Mouse (Mus musculus) lung, adult 2 months (tissue): ENCODE data around the gene Asic3. TPM values are rescaled to one million over a fixed set of nuclear protein-coding genes. Genes with fewer than 3 reads are reported as not detected.

Source experiments
- DNase-seq: peaks from one replicate; pipeline ENCODE4 v3.0.0; 2022
- H3K4me1 ChIP-seq: fragments of 200-500 bp; 2 replicates; pipeline ENCODE4 v1.6.1; 2011; ENCODE audit warnings: low read length; ENCODE audit not compliant: control insufficient read depth, insufficient read depth
- H3K4me3 ChIP-seq: fragments of 200-500 bp; replicated peaks from 2 replicates; pipeline ENCODE3; 2011; ENCODE audit warnings: low read depth, mild to moderate bottlenecking, control low read depth, low read length; ENCODE audit errors: extremely low read depth
- CTCF ChIP-seq: fragments of 200-500 bp; IDR thresholded peaks from 2 replicates; pipeline ENCODE4 v1.5.1; 2011; ENCODE audit warnings: mild to moderate bottlenecking, low read length, control low read depth; ENCODE audit not compliant: insufficient read depth
- POLR2A ChIP-seq: fragments of 200-500 bp; IDR thresholded peaks from 2 replicates; pipeline ENCODE4 v1.6.1; 2011; ENCODE audit warnings: low read depth, mild to moderate bottlenecking, control low read depth, low read length, borderline replicate concordance; ENCODE audit errors: extremely low read depth
- WGBS: fragments of 180-500 bp; shearing (Covaris S2); methylation state at CpG from one replicate; pipeline ENCODE4 v1.1.7; 2018; 5-methylcytosine and 5-hydroxymethylcytosine counted together
- polyA plus RNA-seq: library from polyadenylated mRNA; depleted of rRNA; stranded (reverse); fragments of >200 nt; gene quantifications from 2 replicates; pipeline ENCODE4 v1.2.3, GENCODE M21; 2012

Asic3 gene
- polyA plus RNA-seq, 1 experiment = 0.50 TPM

- Histone ChIP-seq H3K4me1 (peaks cover 17% of the 10 kb centered on the region), H3K4me3 (peak overlapping the region; percentile 85)
- WGBS = 1% methylated on average over 26 of the region's 30 CpGs
- peak; percentile 74 for DNase-seq
- TF ChIP-seq POLR2A (no peak), CTCF (no peak)
These were observed 12.3 kb downstream of the Asic3 start for GRCm38 (mm10) chr5:24425421-24426036.

- DNase-seq = no peak
- no peak for TF ChIP-seq POLR2A
- no peak for TF ChIP-seq CTCF
- 6% methylated on average over 10 of the region's 10 CpGs for WGBS
These were observed 12.8 kb downstream of the Asic3 start for GRCm38 (mm10) chr5:24426037-24426432.

GRCm38 (mm10) chr5:24426556-24427284, 13.5 kb downstream of the Asic3 start:
- Histone ChIP-seq H3K4me3 (no peak overlapping the region), H3K4me1 (peaks cover 17% of the 10 kb centered on the region)
- no peak for DNase-seq
- no peak for TF ChIP-seq POLR2A
- no peak for TF ChIP-seq CTCF
- WGBS = 25% methylated on average over 9 of the region's 9 CpGs

More at GRCm38 (mm10) chr5:24426037-24426432, 12.8 kb downstream of the Asic3 start:
- Histone ChIP-seq H3K4me1 (peaks cover 17% of the 10 kb centered on the region), H3K4me3 (peak overlapping the region; percentile 85)

GRCm38 (mm10) chr5:24427285-24427633, 14.1 kb downstream of the Asic3 start:
- no peak overlapping the region for H3K4me3 ChIP-seq
- WGBS = 50% methylated on average over 12 of the region's 12 CpGs
- H3K4me1 ChIP-seq = peaks cover 17% of the 10 kb centered on the region
- DNase-seq = no peak
- TF ChIP-seq POLR2A (no peak), CTCF (no peak)

GRCm38 (mm10) chr5:24427981-24428402, 14.8 kb downstream of the Asic3 start:
- TF ChIP-seq CTCF (no peak), POLR2A (no peak)
- peak; percentile 47 for DNase-seq
- H3K4me3 ChIP-seq = peak overlapping the region; percentile 17
- WGBS = 42% methylated on average over 15 of the region's 15 CpGs
- H3K4me1 ChIP-seq = peaks cover 12% of the 10 kb centered on the region

GRCm38 (mm10) chr5:24428596-24428995, 15.4 kb downstream of the Asic3 start:
- WGBS = 50% methylated on average over 9 of the region's 9 CpGs
- H3K4me1 ChIP-seq = peaks cover 12% of the 10 kb centered on the region
- no peak for DNase-seq
- TF ChIP-seq POLR2A = no peak
- no peak for TF ChIP-seq CTCF
- no peak overlapping the region for H3K4me3 ChIP-seq

- H3K4me1 ChIP-seq = no peaks in the 10 kb centered on the region
- 93% methylated on average over 8 of the region's 8 CpGs for WGBS
- DNase-seq = no peak
- TF ChIP-seq CTCF (no peak), POLR2A (no peak)
- no peak overlapping the region for H3K4me3 ChIP-seq
These were observed 20.8 kb downstream of the Asic3 start for GRCm38 (mm10) chr5:24433993-24434392.

- 89% methylated on average over 8 of the region's 8 CpGs for WGBS
These were observed 28.0 kb downstream of the Asic3 start for GRCm38 (mm10) chr5:24441187-24441586.

GRCm38 (mm10) chr5:24442029-24442428, 28.8 kb downstream of the Asic3 start:
- no peak for TF ChIP-seq CTCF
- TF ChIP-seq POLR2A = no peak
- no peak for DNase-seq
- H3K4me1 ChIP-seq = peaks cover 4% of the 10 kb centered on the region; the same call in 1 of the 2 replicates
- H3K4me3 ChIP-seq = no peak overlapping the region
- WGBS = 74% methylated on average over 9 of the region's 9 CpGs

More at GRCm38 (mm10) chr5:24441187-24441586, 28.0 kb downstream of the Asic3 start:
- DNase-seq = no peak
- TF ChIP-seq POLR2A (no peak), CTCF (no peak)
- H3K4me3 ChIP-seq = no peak overlapping the region
- peaks cover 4% of the 10 kb centered on the region; the same call in 1 of the 2 replicates for H3K4me1 ChIP-seq

GRCm38 (mm10) chr5:24443204-24443603, 30.0 kb downstream of the Asic3 start:
- no peak for DNase-seq
- Histone ChIP-seq H3K4me1 (peaks cover 8% of the 10 kb centered on the region), H3K4me3 (no peak overlapping the region)
- no peak for TF ChIP-seq POLR2A
- WGBS = 89% methylated on average over 7 of the region's 7 CpGs

- no peak overlapping the region for H3K4me3 ChIP-seq
- WGBS = 83% methylated on average over 12 of the region's 12 CpGs
- TF ChIP-seq CTCF = no peak
- TF ChIP-seq POLR2A = no peak
- peaks cover 8% of the 10 kb centered on the region for H3K4me1 ChIP-seq
- no peak for DNase-seq
These were observed 30.7 kb downstream of the Asic3 start for GRCm38 (mm10) chr5:24443927-24444326.
